Mouse (Mus musculus) left cerebral cortex, postnatal 36 days (tissue): Measurements from ENCODE around the gene Cx3cr1. TPM values are rescaled to one million over a fixed set of nuclear protein-coding genes. Genes with fewer than 3 reads are reported as not detected.

Experiments
- DNase-seq, 2 experiments: peaks; one replicate each; pipeline ENCODE4 v3.0.0; 2021 to 2022; ENCODE audit warnings: low spot score in 2 of 2, mixed read lengths in 1 of 2
- intact Hi-C: fragments of 180-260 bp; cut with DNase I; formaldehyde crosslinking; loops from one replicate; pipeline ENCODE4 v1.15.1; 2025
- total RNA-seq, 2 experiments: library from RNA; stranded (reverse); gene quantifications; 2 replicates each; pipeline ENCODE4 v1.2.3; 2021

Cx3cr1 gene
- total RNA-seq, 2 experiments from 2014 or later = 30.9 to 32.8 TPM

GRCm38 (mm10) chr9:119981183-119982179 lies 88.2 kb downstream of the Cx3cr1 start:
- intact Hi-C loops = loop anchor here (2.0 kb wide), 1 partner anchor 29 kb away; no protein-coding TSS in a partner anchor
- peak; percentile 59 to 62 for DNase-seq

GRCm38 (mm10) chr9:119980770-119981182 lies 88.9 kb downstream of the Cx3cr1 start:
- no peak for DNase-seq
- intact Hi-C loops = no loop called here

- no peak for DNase-seq
- intact Hi-C loops = no loop called here
Measured at GRCm38 (mm10) chr9:119979749-119980148, 89.9 kb downstream of the Cx3cr1 start.

- intact Hi-C loops = no loop called here
- DNase-seq = peak; percentile 67 to 79
Measured at GRCm38 (mm10) chr9:119978811-119979441, 90.8 kb downstream of the Cx3cr1 start.

GRCm38 (mm10) chr9:119978151-119978810 lies 91.4 kb downstream of the Cx3cr1 start:
- intact Hi-C loops = no loop called here
- DNase-seq = peak in 1 of 2 experiments; percentile 13

GRCm38 (mm10) chr9:119977557-119978060 lies 92.1 kb downstream of the Cx3cr1 start:
- intact Hi-C loops = no loop called here
- peak in 1 of 2 experiments; percentile 21 for DNase-seq

- intact Hi-C loops = no loop called here
- no peak for DNase-seq
Measured at GRCm38 (mm10) chr9:119976704-119977556, 92.7 kb downstream of the Cx3cr1 start.

- intact Hi-C loops = no loop called here
- DNase-seq = no peak
Measured at GRCm38 (mm10) chr9:119975286-119975685, 94.4 kb downstream of the Cx3cr1 start.

GRCm38 (mm10) chr9:119974609-119975008 lies 95.1 kb downstream of the Cx3cr1 start:
- intact Hi-C loops = no loop called here

GRCm38 (mm10) chr9:119973869-119974520 lies 95.7 kb downstream of the Cx3cr1 start:
- intact Hi-C loops = no loop called here
- no peak for DNase-seq

More at GRCm38 (mm10) chr9:119974609-119975008, 95.1 kb downstream of the Cx3cr1 start:
- DNase-seq = no peak

GRCm38 (mm10) chr9:119973281-119973680 lies 96.4 kb downstream of the Cx3cr1 start:
- no peak for DNase-seq
- intact Hi-C loops = no loop called here

GRCm38 (mm10) chr9:119972582-119972981 lies 97.1 kb downstream of the Cx3cr1 start:
- DNase-seq = no peak
- intact Hi-C loops = no loop called here

GRCm38 (mm10) chr9:119972166-119972565 lies 97.5 kb downstream of the Cx3cr1 start:
- intact Hi-C loops = no loop called here
- no peak for DNase-seq

GRCm38 (mm10) chr9:119970763-119971656 lies 98.7 kb downstream of the Cx3cr1 start:
- peak; percentile 55 to 58 for DNase-seq
- intact Hi-C loops = no loop called here

GRCm38 (mm10) chr9:119970221-119970620 lies 99.5 kb downstream of the Cx3cr1 start:
- intact Hi-C loops = no loop called here
- peak in 1 of 2 experiments; percentile 15 for DNase-seq

- intact Hi-C loops = loop anchor here (10.0 kb wide), 1 partner anchor 45 kb away; no protein-coding TSS in a partner anchor
- DNase-seq = no peak
Measured at GRCm38 (mm10) chr9:119969811-119970210, 99.9 kb downstream of the Cx3cr1 start.

- no peak for DNase-seq
- intact Hi-C loops = loop anchor here (10.0 kb wide), 1 partner anchor 48 kb away; no protein-coding TSS in a partner anchor
Measured at GRCm38 (mm10) chr9:119966221-119966910, 103.3 kb downstream of the Cx3cr1 start.
